Mouse (Mus musculus) C3H10T1/2 (cell line): ENCODE data around the gene Nmt1. TPM values are rescaled to one million over a fixed set of nuclear protein-coding genes. Genes with fewer than 3 reads are reported as not detected.

Source experiments
- polyA plus RNA-seq, 2 experiments: library from polyadenylated mRNA; unstranded; fragments of >200 nt; fragmentation: generic; extraction: Trizol; gene quantifications; one replicate each; pipeline ENCODE4 v1.2.1; 2012; ENCODE audit warnings: missing spikeins in 2 of 2

The Nmt1 gene
- polyA plus RNA-seq = 10 to 100 TPM; 70.6 to 88.9 TPM

GRCm38 (mm10) chr11:103028176-103028891 lies at the start of gene Nmt1, which contains the start of gene Dcakd:
TSS of gene Nmt1 (plus strand) at chr11:103028190.
TSS of gene Dcakd (minus strand) at chr11:103028333.

GRCm38 (mm10) chr11:103101481-103101865 lies 73.5 kb downstream of the Nmt1 start, which contains the start of the genes Plcd3 and Acbd4:
TSS of gene Plcd3 (minus strand) at chr11:103101658.
TSS of gene Acbd4 (plus strand) at chr11:103101682.

DNA sequence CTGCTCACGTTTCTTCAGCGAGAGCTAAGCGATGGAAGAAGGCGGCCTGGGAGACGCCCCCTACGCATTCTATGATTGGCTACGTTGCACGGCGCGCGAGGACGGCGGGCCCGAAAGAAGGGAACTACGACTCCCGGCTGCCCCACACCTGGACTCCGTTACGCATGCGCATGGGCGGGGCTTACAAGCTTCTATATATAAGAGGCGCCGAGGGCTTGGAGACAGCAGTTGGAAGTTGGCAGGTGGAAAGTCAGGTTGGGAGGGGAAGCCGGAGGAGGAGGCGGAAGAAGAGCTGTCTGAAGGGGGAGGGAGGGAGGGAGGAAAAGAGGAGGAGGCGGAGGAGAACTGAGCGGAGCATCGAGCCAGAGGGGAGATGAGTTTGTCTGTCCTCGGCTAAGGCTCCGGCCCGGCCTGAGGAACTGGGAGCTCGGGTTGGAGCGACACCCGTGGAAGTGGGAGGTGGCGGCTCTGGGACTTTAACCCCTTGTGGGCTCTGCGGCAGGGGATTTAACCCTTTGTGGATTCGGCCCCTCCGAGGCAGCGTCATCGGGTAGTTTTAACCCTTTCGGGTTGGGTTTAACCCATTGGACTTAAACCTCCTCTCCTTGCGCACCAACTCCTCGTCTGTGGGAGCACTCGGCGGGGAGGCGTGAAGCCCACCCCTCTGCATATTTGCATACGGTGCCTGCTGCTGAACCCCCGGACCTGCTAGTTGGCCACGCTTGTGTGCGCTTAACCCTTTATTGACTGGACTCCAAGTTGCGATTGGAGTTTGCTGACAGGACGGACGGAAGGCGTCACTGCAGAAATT lies 88.2 kb downstream of the Nmt1 start, which contains the start of gene Hexim1:
Hexim1 (plus strand) TSS at position 224 of the 811 bp plus-strand sequence.

Other genes with a start within 250 kb of the Nmt1 start
- 10 to 100 TPM in 1 of 2 experiments, 1 to 10 TPM in 1; 5.0 to 31.8 TPM for gene Gjc1, start 208.5 kb upstream of the Nmt1 start, polyA plus RNA-seq
- not detected for gene Higd1b, start 192.3 kb upstream of the Nmt1 start, polyA plus RNA-seq
- gene Eftud2, start 147.2 kb upstream of the Nmt1 start, polyA plus RNA-seq = 100 to 1,000 TPM; 148 to 318 TPM
- gene Ccdc103, start 147.0 kb upstream of the Nmt1 start, polyA plus RNA-seq = 1 to 10 TPM; 1.9 to 3.8 TPM
- gene Fam187a, start 143.0 kb upstream of the Nmt1 start, polyA plus RNA-seq = under 1 TPM; 0.02 to 0.04 TPM
- under 1 TPM; 0.05 to 0.38 TPM for gene Gfap, start 127.3 kb upstream of the Nmt1 start, polyA plus RNA-seq
- 10 to 100 TPM; 23.2 to 40.7 TPM for gene Kif18b, start 103.1 kb upstream of the Nmt1 start, polyA plus RNA-seq
- not detected for gene C1ql1, start 81.5 kb upstream of the Nmt1 start, polyA plus RNA-seq
- 100 to 1,000 TPM; 148 to 200 TPM for gene Dcakd, start 143 bp downstream of the Nmt1 start, polyA plus RNA-seq
- gene Plcd3, start 73.5 kb downstream of the Nmt1 start, polyA plus RNA-seq = 10 to 100 TPM; 20.9 to 60.1 TPM
- gene Acbd4, start 73.5 kb downstream of the Nmt1 start, polyA plus RNA-seq = 10 to 100 TPM; 39.7 to 76.4 TPM
- 10 to 100 TPM in 1 of 2 experiments, 1 to 10 TPM in 1; 9.2 to 53.2 TPM for gene Hexim1, start 88.0 kb downstream of the Nmt1 start, polyA plus RNA-seq
- gene Hexim2, start 104.2 kb downstream of the Nmt1 start, polyA plus RNA-seq = 10 to 100 TPM in 1 of 2 experiments, 1 to 10 TPM in 1; 4.9 to 26.4 TPM
- under 1 TPM; 0.14 to 0.20 TPM for gene Fmnl1, start 142.9 kb downstream of the Nmt1 start, polyA plus RNA-seq
- 1 to 10 TPM in 1 of 2 experiments, under 1 TPM in 1; 0.16 to 4.3 TPM for gene 1700023F06Rik, start 180.4 kb downstream of the Nmt1 start, polyA plus RNA-seq
- gene Spata32, start 190.2 kb downstream of the Nmt1 start, polyA plus RNA-seq = under 1 TPM in 1 of 2 experiments, not detected in 1; 0.05 TPM
- gene Map3k14, start 239.3 kb downstream of the Nmt1 start, polyA plus RNA-seq = 10 to 100 TPM in 1 of 2 experiments, 1 to 10 TPM in 1; 7.7 to 20.6 TPM